Mouse (Mus musculus) limb, embryonic 15.5 days (tissue): Measurements from ENCODE around the gene Hoxc8. TPM values are rescaled to one million over a fixed set of nuclear protein-coding genes. Genes with fewer than 3 reads are reported as not detected.

ENCODE experiments used
- ATAC-seq: fragments of 200-750 bp; cut with Nextera tagmentation; 2 replicates; pipeline ENCODE4 v1.8.0; 2017; ENCODE audit warnings: low read depth, moderate TSS enrichment; ENCODE audit not compliant: insufficient number of reproducible peaks, low FRiP score, low TSS enrichment
- H3K27ac ChIP-seq: fragments of 300-500 bp; sonication (generic); 2 replicates; pipeline ENCODE4 v1.5.1; 2015; ENCODE audit warnings: moderate library complexity, mild to moderate bottlenecking, inconsistent platforms
- H3K27me3 ChIP-seq: fragments of 300-500 bp; sonication (generic); 2 replicates; pipeline ENCODE4 v1.6.1; 2015; ENCODE audit warnings: inconsistent platforms
- H3K36me3 ChIP-seq: fragments of 300-500 bp; sonication (generic); 2 replicates; pipeline ENCODE4 v1.6.1; 2015; ENCODE audit warnings: inconsistent platforms
- H3K4me1 ChIP-seq: fragments of 300-500 bp; sonication (generic); 2 replicates; pipeline ENCODE4 v1.6.1; 2015; ENCODE audit warnings: inconsistent platforms
- H3K4me2 ChIP-seq: fragments of 300-500 bp; sonication (generic); 2 replicates; pipeline ENCODE4 v1.6.1; 2015; ENCODE audit warnings: mild to moderate bottlenecking, inconsistent platforms
- H3K4me3 ChIP-seq: fragments of 300-500 bp; sonication (generic); 2 replicates; pipeline ENCODE4 v1.5.1; 2015; ENCODE audit warnings: mild to moderate bottlenecking, inconsistent platforms
- H3K9ac ChIP-seq: fragments of 300-500 bp; sonication (generic); 2 replicates; pipeline ENCODE4 v1.6.1; 2015; ENCODE audit warnings: inconsistent platforms
- H3K9me3 ChIP-seq: fragments of 300-500 bp; sonication (generic); 2 replicates; pipeline ENCODE4 v1.6.1; 2016; ENCODE audit warnings: inconsistent platforms
- WGBS: fragments of 180-500 bp; shearing (Covaris S2); methylation state at CpG from one replicate; pipeline ENCODE4 v1.1.7; 2015; 5-methylcytosine and 5-hydroxymethylcytosine counted together
- polyA plus RNA-seq: library from polyadenylated mRNA; unstranded; fragments of >200 nt; fragmentation: Nextera tagmentation; extraction: Ambion mirVana; gene quantifications from 2 replicates; pipeline ENCODE4 v1.2.1, GENCODE M21; 2015

Hoxc8 gene
- polyA plus RNA-seq: 1.5 and 3.0 TPM in 2 replicates

- H3K27me3 ChIP-seq: peaks cover 89% of the 10 kb centered on the region
- WGBS: 3% methylated on average over 67 of the region's 69 CpGs
- no peak within 1 kb of the TSS for H3K27ac ChIP-seq
- peak within 1 kb of the TSS; percentile 26; the same call in 1 of the 2 replicates for H3K9ac ChIP-seq
- peak within 1 kb of the TSS; percentile 63 for H3K4me2 ChIP-seq
- H3K36me3 ChIP-seq: no peaks in the 10 kb centered on the region
- ATAC-seq: no peak
- H3K4me3 ChIP-seq: peak within 1 kb of the TSS; percentile 36
- no peaks in the 10 kb centered on the region for H3K9me3 ChIP-seq
- peaks cover 16% of the 10 kb centered on the region for H3K4me1 ChIP-seq
Measured at GRCm38 (mm10) chr15:102990461-102991397, at the start of gene Hoxc8. TSS of gene Hoxc8 (plus strand) at chr15:102990607.

- peaks cover 17% of the 10 kb centered on the region for H3K4me1 ChIP-seq
- H3K27me3 ChIP-seq: peaks cover 95% of the 10 kb centered on the region
- H3K9ac ChIP-seq: no peak overlapping the region
- H3K27ac ChIP-seq: no peak overlapping the region
- no peak for ATAC-seq
- H3K9me3 ChIP-seq: no peaks in the 10 kb centered on the region
- peak overlapping the region; percentile 33 for H3K4me3 ChIP-seq
- peak overlapping the region; percentile 48 for H3K4me2 ChIP-seq
- no peaks in the 10 kb centered on the region for H3K36me3 ChIP-seq
- WGBS: 2% methylated on average over 51 of the region's 53 CpGs
Measured at GRCm38 (mm10) chr15:102942739-102943467, 47.5 kb upstream of the Hoxc8 start.

DNA sequence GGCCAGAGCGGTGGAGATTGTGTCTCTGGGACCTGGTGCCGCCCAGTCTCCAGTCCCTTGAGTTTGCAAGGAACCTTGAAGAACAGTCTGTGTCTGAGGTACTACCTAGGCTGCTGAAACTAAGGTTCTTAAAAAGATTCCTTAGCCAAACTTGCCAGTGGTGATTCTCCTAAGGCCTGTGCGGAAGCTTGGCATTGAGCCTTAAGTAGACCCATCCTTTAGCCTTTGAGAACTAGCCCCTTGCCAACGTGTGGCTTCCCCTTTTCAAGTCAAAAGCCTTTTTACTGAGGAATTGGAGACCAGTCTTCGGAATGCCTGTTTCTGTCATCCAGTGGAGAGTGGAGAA, 47.0 kb upstream of the Hoxc8 start:
- WGBS: 15% methylated on average over 5 of the region's 5 CpGs
- H3K27ac ChIP-seq: no peak overlapping the region
- no peaks in the 10 kb centered on the region for H3K36me3 ChIP-seq
- peak overlapping the region; percentile 33 for H3K4me3 ChIP-seq
- peak overlapping the region; percentile 48 for H3K4me2 ChIP-seq
- H3K27me3 ChIP-seq: peaks cover 95% of the 10 kb centered on the region
- H3K4me1 ChIP-seq: peaks cover 17% of the 10 kb centered on the region
- ATAC-seq: no peak
- H3K9me3 ChIP-seq: no peaks in the 10 kb centered on the region
- H3K9ac ChIP-seq: no peak overlapping the region

DNA sequence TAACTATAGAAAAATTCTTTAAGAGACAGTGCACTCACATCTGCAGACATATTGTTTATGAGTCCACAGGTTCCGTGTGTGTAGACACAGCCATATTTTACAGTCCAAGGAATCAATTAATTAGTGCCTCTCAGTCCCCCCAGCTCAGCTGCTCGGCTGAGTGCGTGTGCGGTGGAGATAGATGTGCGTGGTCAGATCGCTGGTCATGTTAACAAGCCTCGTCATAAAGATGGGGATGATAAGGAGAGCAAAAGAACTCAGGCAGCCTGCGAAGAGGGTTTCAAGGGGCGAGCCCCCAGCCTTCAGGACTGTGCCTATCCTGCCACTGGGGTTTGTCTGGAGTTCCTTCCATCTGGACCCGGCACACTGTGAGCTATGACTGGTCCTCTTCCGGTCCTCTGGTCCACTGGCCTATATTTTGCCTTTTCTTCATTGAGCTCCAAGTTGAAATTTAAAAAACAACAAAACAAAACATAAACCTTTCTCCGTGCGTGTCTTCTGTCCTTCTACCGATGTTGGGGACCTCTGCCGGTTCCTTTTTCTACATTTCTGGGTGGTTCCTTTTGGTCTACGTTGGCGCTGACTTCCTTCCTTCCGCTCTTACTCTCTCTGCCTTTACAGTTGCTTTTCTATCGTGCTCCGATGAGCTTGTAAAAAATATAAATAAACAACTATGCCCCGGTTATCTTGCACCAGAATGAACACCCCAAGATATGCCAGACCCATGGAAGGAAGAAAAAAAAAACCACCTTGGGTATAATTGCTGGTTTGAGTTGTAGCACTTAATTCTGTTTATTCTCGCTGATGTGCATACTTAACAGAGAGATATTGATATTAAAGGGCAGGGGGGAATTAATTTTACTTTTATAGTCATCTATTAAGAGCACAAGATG, 45.0 kb upstream of the Hoxc8 start:
- H3K9ac ChIP-seq: no peak overlapping the region
- H3K4me2 ChIP-seq: no peak overlapping the region
- H3K27ac ChIP-seq: no peak overlapping the region
- ATAC-seq: no peak
- peaks cover 90% of the 10 kb centered on the region for H3K27me3 ChIP-seq
- H3K4me1 ChIP-seq: peaks cover 12% of the 10 kb centered on the region
- H3K4me3 ChIP-seq: no peak overlapping the region
- 19% methylated on average over 22 of the region's 22 CpGs for WGBS
- no peaks in the 10 kb centered on the region for H3K9me3 ChIP-seq
- H3K36me3 ChIP-seq: no peaks in the 10 kb centered on the region

DNA sequence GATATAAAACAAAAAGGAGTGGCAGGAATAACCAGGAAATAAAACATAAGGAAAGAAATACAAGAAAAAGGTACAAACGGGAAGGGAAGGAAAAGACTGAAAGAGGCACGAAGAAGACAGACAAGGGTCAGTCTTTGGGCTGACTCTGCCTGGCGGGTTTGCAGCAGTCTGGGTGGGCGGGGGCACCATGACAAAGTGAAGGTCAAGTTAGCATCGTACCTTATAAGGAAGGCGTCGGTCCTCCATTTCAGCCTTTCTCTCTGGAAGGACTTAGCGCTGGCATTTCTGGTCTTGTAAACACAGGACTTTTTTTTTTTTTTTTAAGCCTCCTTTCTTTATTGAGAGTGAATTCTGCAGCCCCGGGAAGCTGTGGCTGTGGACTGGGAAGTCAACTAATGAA, 43.1 kb upstream of the Hoxc8 start:
- H3K27ac ChIP-seq: no peak overlapping the region

DNA sequence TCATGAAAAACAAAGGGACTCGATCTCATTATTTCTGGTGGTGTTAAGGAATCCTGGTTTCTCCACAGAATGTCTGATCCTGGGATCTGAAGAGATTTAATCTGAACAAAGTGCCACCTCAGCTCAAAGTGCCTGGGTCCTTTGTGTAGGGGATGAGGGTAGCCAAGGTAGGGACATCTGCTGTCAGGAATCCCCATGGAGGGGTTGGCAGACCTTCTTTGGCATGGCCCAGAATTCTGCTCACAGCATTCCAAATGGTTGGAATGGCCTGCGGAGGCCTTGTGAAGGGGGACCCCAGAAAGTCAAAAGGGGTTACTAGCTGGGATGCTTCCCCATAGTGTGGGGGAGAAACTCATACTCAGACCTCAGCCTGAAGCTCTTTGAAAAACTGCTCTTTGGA, 41.6 kb upstream of the Hoxc8 start:
- H3K4me2 ChIP-seq: no peak overlapping the region
- no peak overlapping the region for H3K9ac ChIP-seq
- no peak overlapping the region for H3K27ac ChIP-seq
- no peaks in the 10 kb centered on the region for H3K9me3 ChIP-seq
- no peak for ATAC-seq
- peaks cover 2% of the 10 kb centered on the region; the same call in 1 of the 2 replicates for H3K4me1 ChIP-seq
- WGBS: 27% methylated on average over 2 of the region's 2 CpGs
- H3K27me3 ChIP-seq: peaks cover 93% of the 10 kb centered on the region
- no peak overlapping the region for H3K4me3 ChIP-seq
- H3K36me3 ChIP-seq: no peaks in the 10 kb centered on the region

More for the DNA sequence above, 43.1 kb upstream of the Hoxc8 start:
- Histone ChIP-seq H3K27me3 (peaks cover 90% of the 10 kb centered on the region), H3K4me3 (no peak overlapping the region), H3K36me3 (no peaks in the 10 kb centered on the region), H3K4me1 (peaks cover 12% of the 10 kb centered on the region), H3K9me3 (no peaks in the 10 kb centered on the region), H3K4me2 (peak overlapping the region; percentile 14; the same call in 1 of the 2 replicates), H3K9ac (no peak overlapping the region)
- ATAC-seq: no peak
- WGBS: 6% methylated on average over 9 of the region's 9 CpGs

GRCm38 (mm10) chr15:102949696-102950095, 40.7 kb upstream of the Hoxc8 start:
- no peak overlapping the region for H3K4me2 ChIP-seq
- no peak overlapping the region for H3K27ac ChIP-seq
- H3K4me1 ChIP-seq: peaks cover 8% of the 10 kb centered on the region
- ATAC-seq: no peak
- no peak overlapping the region for H3K4me3 ChIP-seq
- no peak overlapping the region for H3K9ac ChIP-seq
- H3K9me3 ChIP-seq: no peaks in the 10 kb centered on the region
- H3K27me3 ChIP-seq: peaks cover 93% of the 10 kb centered on the region
- 5% methylated on average over 20 of the region's 20 CpGs for WGBS
- H3K36me3 ChIP-seq: no peaks in the 10 kb centered on the region

- WGBS: 22% methylated on average over 2 of the region's 2 CpGs
- Histone ChIP-seq H3K4me3 (no peak overlapping the region; the same call in 1 of the 2 replicates), H3K9ac (no peak overlapping the region), H3K27me3 (peaks cover 91% of the 10 kb centered on the region), H3K4me1 (peaks cover 15% of the 10 kb centered on the region), H3K27ac (no peak overlapping the region), H3K4me2 (no peak overlapping the region), H3K9me3 (no peaks in the 10 kb centered on the region), H3K36me3 (no peaks in the 10 kb centered on the region)
- ATAC-seq: no peak
Measured at GRCm38 (mm10) chr15:102950877-102951276, 39.5 kb upstream of the Hoxc8 start.

DNA sequence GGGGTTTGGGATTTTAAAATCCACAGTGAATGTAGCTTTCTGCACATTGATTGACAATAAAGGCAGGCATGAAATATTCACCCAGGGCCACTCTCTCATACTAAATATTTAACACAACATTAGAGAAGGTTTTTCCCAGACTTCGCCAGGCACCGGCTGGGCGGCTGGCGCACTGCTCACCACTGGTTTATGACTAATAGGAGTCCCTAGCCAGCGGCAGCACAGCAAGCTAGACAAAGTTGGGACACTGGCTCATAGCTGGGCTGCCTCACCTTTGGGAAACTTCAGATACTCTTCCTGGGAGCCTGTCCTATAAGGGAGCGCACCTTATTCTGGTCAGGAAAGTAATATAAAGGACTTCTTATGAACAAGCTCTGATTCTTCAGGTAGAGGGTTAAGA, 36.8 kb upstream of the Hoxc8 start:
- Histone ChIP-seq H3K4me1 (peaks cover 19% of the 10 kb centered on the region), H3K4me3 (peak overlapping the region; percentile 45; the same call in 1 of the 2 replicates), H3K36me3 (no peaks in the 10 kb centered on the region), H3K27me3 (peaks cover 89% of the 10 kb centered on the region), H3K9ac (no peak overlapping the region), H3K9me3 (no peaks in the 10 kb centered on the region), H3K4me2 (peak overlapping the region; percentile 43; the same call in 1 of the 2 replicates), H3K27ac (no peak overlapping the region)
- ATAC-seq: no peak
- WGBS: 11% methylated on average over 6 of the region's 6 CpGs

GRCm38 (mm10) chr15:102954192-102955006, 36.0 kb upstream of the Hoxc8 start, which contains the start of gene Hoxc11:
TSS of gene Hoxc11 (plus strand) at chr15:102954427.
- Histone ChIP-seq H3K9me3 (no peaks in the 10 kb centered on the region), H3K4me2 (peak within 1 kb of the TSS; percentile 43), H3K4me3 (peak within 1 kb of the TSS; percentile 45), H3K9ac (peak within 1 kb of the TSS; percentile 33), H3K27ac (peak within 1 kb of the TSS; percentile 57), H3K36me3 (no peaks in the 10 kb centered on the region), H3K27me3 (peaks cover 81% of the 10 kb centered on the region), H3K4me1 (peaks cover 19% of the 10 kb centered on the region)
- ATAC-seq: no peak
- under 1% methylated on average over 56 of the region's 57 CpGs for WGBS
